In the genomic region with DNA sequence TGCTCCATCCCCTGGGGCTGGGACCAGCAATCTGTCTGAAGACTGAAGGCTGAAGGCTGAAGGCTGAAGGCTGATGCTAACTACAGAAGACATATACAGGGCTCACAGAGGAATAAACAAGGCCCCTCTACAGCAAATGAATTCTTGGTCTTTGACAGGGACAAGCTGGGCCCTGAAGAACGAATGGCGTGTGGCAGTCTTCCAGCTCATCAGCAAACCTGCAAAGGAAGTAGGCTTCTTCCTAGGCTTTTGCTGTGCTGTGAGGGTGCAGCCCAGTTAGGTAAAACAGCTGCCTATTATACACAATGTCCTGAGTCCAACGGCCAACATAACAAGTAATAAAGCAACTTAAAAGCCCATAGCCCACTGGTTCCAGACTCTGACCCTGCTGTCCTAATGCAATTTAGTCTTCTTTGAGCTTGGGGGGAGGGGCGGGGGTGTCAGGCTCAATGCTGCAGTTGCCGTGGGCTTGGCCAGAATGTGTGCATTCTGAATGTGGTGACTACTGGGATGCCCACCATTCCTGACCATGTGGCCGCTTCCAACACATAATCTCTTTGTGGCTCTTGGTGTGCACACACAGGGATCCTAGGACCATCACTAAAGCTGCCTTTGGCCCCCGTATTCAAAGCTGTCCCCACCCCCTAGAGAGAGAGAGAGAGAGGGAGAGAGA, we compare ENCODE assay signal across 16 mouse cellular contexts. TPM values are rescaled to one million over a fixed set of nuclear protein-coding genes. Genes with fewer than 3 reads are reported as not detected.
DNase-seq lines count a peak whose midpoint lies in the region; ATAC-seq lines count a peak whose summit lies in the region.
"Had no signal": no experiment of that assay in that cellular context is flagged by ENCODE, and none has a peak within 500 bp of the region (broad histone marks: within the 10 kb centered on the region; RNA-seq: fewer than 3 reads in every experiment).

No protein-coding gene starts in this region.

- intact Hi-C loops in left cerebral cortex, postnatal 4 days (cut with DNase I), result no loop called here

- ATAC-seq in inflammation-experienced regulatory T-cells, adult 6 months, result no peak
- ATAC-seq: forebrain, embryonic 14.5 days; intestine, embryonic 15.5 days; midbrain, embryonic 16.5 days had no signal

- DNase-seq in cerebellum, postnatal 10 days, result peak; percentile 50 to 65
- no peak for DNase-seq in cerebellum, adult 9-10 months
- peak; percentile 50 for DNase-seq in left cerebral cortex, postnatal 4 days
- DNase-seq in left cerebral cortex, adult 9 months (ENCODE audit: low spot score in 2 of 2), result no peak
- DNase-seq in lung, postnatal 10 days, result peak; percentile 19
- DNase-seq in lung, postnatal 25 days (ENCODE audit: low spot score), result no peak
- peak; percentile 7 to 58 for DNase-seq in lung, postnatal 4 days
- DNase-seq: adrenal gland, adult 2 months; cerebellum, adult 8-10 months; gastrocnemius, postnatal 14 days; heart, adult 18-20 months; heart, postnatal 4 days had no signal

RNA-seq across cellular contexts. Expression of gene Kdm8, which starts 14.2 kb away (rescaled TPM):
- 1 to 10 TPM; 2.6 to 3.7 TPM for total RNA-seq in left cerebral cortex, postnatal 4 days (2021)
- 1 to 10 TPM; 2.4 to 7.3 (median 4.5) TPM for polyA plus RNA-seq in inflammation-experienced regulatory T-cells, adult 6 months (2017; shearing (Covaris generic))

Comparison
In these comparisons a context has a peak if more than half of its experiments do, and no peak if none do; other contexts are left out.
1. DNase-seq: peak in cerebellum, postnatal 10 days (2 of 2), left cerebral cortex, postnatal 4 days (single experiment), lung, postnatal 10 days (single experiment) and lung, postnatal 4 days (2 of 2); none in cerebellum, adult 9-10 months (single experiment), left cerebral cortex, adult 9 months (0 of 2) and lung, postnatal 25 days (single experiment).